Mouse (Mus musculus) duodenum, adult 2 months (tissue): ENCODE results near the gene Olfr913. TPM values are rescaled to one million over a fixed set of nuclear protein-coding genes. Genes with fewer than 3 reads are reported as not detected.

ENCODE experiments used
- polyA plus RNA-seq: library from polyadenylated mRNA; depleted of rRNA; stranded (reverse); fragments of >200 nt; gene quantifications from 2 replicates; pipeline ENCODE4 v1.2.3, GENCODE M21; 2012; ENCODE audit warnings: low replicate concordance; rRNA removed

Olfr913 gene
- polyA plus RNA-seq: not detected in 2 replicates

GRCm38 (mm10) chr9:38592459-38592858 lies at the start of gene Olfr913:
Gene Olfr913 (plus strand): TSS chr9:38592759.

GRCm38 (mm10) chr9:38579878-38580277 lies 12.7 kb upstream of the Olfr913 start, which contains the start of gene Olfr912:
Gene Olfr912 (plus strand): TSS chr9:38580178.

GRCm38 (mm10) chr9:38604802-38605201 lies 12.2 kb downstream of the Olfr913 start, which contains the start of gene Olfr914:
Gene Olfr914 (plus strand): TSS chr9:38605102.

Other genes starting within 250 kb of the Olfr913 start
- gene Olfr898, start 244.3 kb upstream of the Olfr913 start, polyA plus RNA-seq: not detected in 2 replicates
- not detected in 2 replicates for gene Olfr250, start 225.9 kb upstream of the Olfr913 start, polyA plus RNA-seq
- gene Olfr251, start 215.7 kb upstream of the Olfr913 start, polyA plus RNA-seq: not detected in 2 replicates
- gene Olfr147, start 191.1 kb upstream of the Olfr913 start, polyA plus RNA-seq: not detected in 2 replicates
- gene Olfr901, start 163.3 kb upstream of the Olfr913 start, polyA plus RNA-seq: not detected in 2 replicates
- not detected in 2 replicates for gene Olfr902, start 145.1 kb upstream of the Olfr913 start, polyA plus RNA-seq
- not detected in 2 replicates for gene Olfr904, start 129.6 kb upstream of the Olfr913 start, polyA plus RNA-seq
- not detected in 2 replicates for gene Olfr905, start 121.7 kb upstream of the Olfr913 start, polyA plus RNA-seq
- gene Olfr906, start 105.7 kb upstream of the Olfr913 start, polyA plus RNA-seq: not detected in 2 replicates
- not detected in 2 replicates for gene Olfr907, start 97.0 kb upstream of the Olfr913 start, polyA plus RNA-seq
- not detected in 2 replicates for gene Olfr911-ps1, start 71.2 kb upstream of the Olfr913 start, polyA plus RNA-seq
- gene Olfr910, start 54.9 kb upstream of the Olfr913 start, polyA plus RNA-seq: not detected in 2 replicates
- not detected in 2 replicates for gene Olfr912, start 12.6 kb upstream of the Olfr913 start, polyA plus RNA-seq
- not detected in 2 replicates for gene Olfr914, start 12.3 kb downstream of the Olfr913 start, polyA plus RNA-seq
- not detected in 2 replicates for gene Olfr916, start 67.1 kb downstream of the Olfr913 start, polyA plus RNA-seq
- gene Olfr917, start 73.1 kb downstream of the Olfr913 start, polyA plus RNA-seq: not detected in 2 replicates
- not detected in 2 replicates for gene Olfr918, start 81.8 kb downstream of the Olfr913 start, polyA plus RNA-seq
- not detected in 2 replicates for gene Olfr919, start 110.9 kb downstream of the Olfr913 start, polyA plus RNA-seq
- gene Vwa5a, start 125.5 kb downstream of the Olfr913 start, polyA plus RNA-seq: 3.4 and 4.1 TPM in 2 replicates
- gene Olfr920, start 159.5 kb downstream of the Olfr913 start, polyA plus RNA-seq: 0.02 TPM in 1 of 2 replicates, not detected in the other
- gene Olfr921, start 180.3 kb downstream of the Olfr913 start, polyA plus RNA-seq: not detected in 2 replicates
- not detected in 2 replicates for gene Olfr922, start 221.9 kb downstream of the Olfr913 start, polyA plus RNA-seq
- gene Olfr923, start 233.8 kb downstream of the Olfr913 start, polyA plus RNA-seq: not detected in 2 replicates